Mouse (Mus musculus): ENCODE data around the gene Tbc1d4. TPM values are rescaled to one million over a fixed set of nuclear protein-coding genes. Genes with fewer than 3 reads are reported as not detected.

Tbc1d4 gene
- polyA plus RNA-seq, 1 experiment, result 18.4 TPM

GRCm38 (mm10) chr14:101483230-101483629 lies 125.8 kb downstream of the Tbc1d4 start:
- TF ChIP-seq POLR2A (IDR thresholded peaks at IDR 0.05; ENCODE audit: borderline replicate concordance, low read depth, low read length) (no peak), CTCF (IDR thresholded peaks at IDR 0.05; ENCODE audit: low read depth, low read length) (no peak)
- H3K27ac ChIP-seq (ENCODE audit: insufficient read depth, low read depth, low read length), result no peak overlapping the region

GRCm38 (mm10) chr14:101482270-101482669 lies 126.7 kb downstream of the Tbc1d4 start:
- TF ChIP-seq POLR2A (IDR thresholded peaks at IDR 0.05; ENCODE audit: borderline replicate concordance, low read depth, low read length), result no peak
- TF ChIP-seq CTCF (IDR thresholded peaks at IDR 0.05; ENCODE audit: low read depth, low read length), result peak; percentile 49

More at GRCm38 (mm10) chr14:101483230-101483629, 125.8 kb downstream of the Tbc1d4 start:
- Histone ChIP-seq H3K4me3 (ENCODE audit: insufficient read depth, low read length) (no peak overlapping the region), H3K4me1 (ENCODE audit: control insufficient read depth, insufficient read depth, low read length) (peaks cover 6% of the 10 kb centered on the region; the same call in 1 of the 2 replicates)

GRCm38 (mm10) chr14:101481165-101481564 lies 127.8 kb downstream of the Tbc1d4 start:
- TF ChIP-seq POLR2A (IDR thresholded peaks at IDR 0.05; ENCODE audit: borderline replicate concordance, low read depth, low read length), result no peak
- TF ChIP-seq CTCF (IDR thresholded peaks at IDR 0.05; ENCODE audit: low read depth, low read length), result no peak
- peaks cover 18% of the 10 kb centered on the region for H3K4me1 ChIP-seq (ENCODE audit: control insufficient read depth, insufficient read depth, low read length)
- no peak overlapping the region for H3K27ac ChIP-seq (ENCODE audit: insufficient read depth, low read depth, low read length)

More at GRCm38 (mm10) chr14:101482270-101482669, 126.7 kb downstream of the Tbc1d4 start:
- Histone ChIP-seq H3K4me3 (ENCODE audit: insufficient read depth, low read length) (no peak overlapping the region), H3K27ac (ENCODE audit: insufficient read depth, low read depth, low read length) (no peak overlapping the region), H3K4me1 (ENCODE audit: control insufficient read depth, insufficient read depth, low read length) (peaks cover 16% of the 10 kb centered on the region)

GRCm38 (mm10) chr14:101480541-101480940 lies 128.4 kb downstream of the Tbc1d4 start:
- H3K4me3 ChIP-seq (ENCODE audit: insufficient read depth, low read length), result no peak overlapping the region
- no peak for TF ChIP-seq POLR2A (IDR thresholded peaks at IDR 0.05; ENCODE audit: borderline replicate concordance, low read depth, low read length)
- no peak for TF ChIP-seq CTCF (IDR thresholded peaks at IDR 0.05; ENCODE audit: low read depth, low read length)
- H3K4me1 ChIP-seq (ENCODE audit: control insufficient read depth, insufficient read depth, low read length), result peaks cover 18% of the 10 kb centered on the region
- no peak overlapping the region for H3K27ac ChIP-seq (ENCODE audit: insufficient read depth, low read depth, low read length)

More at GRCm38 (mm10) chr14:101481165-101481564, 127.8 kb downstream of the Tbc1d4 start:
- H3K4me3 ChIP-seq (ENCODE audit: insufficient read depth, low read length), result no peak overlapping the region

- TF ChIP-seq CTCF (IDR thresholded peaks at IDR 0.05; ENCODE audit: low read depth, low read length) (no peak), POLR2A (IDR thresholded peaks at IDR 0.05; ENCODE audit: borderline replicate concordance, low read depth, low read length) (no peak)
- no peak overlapping the region for H3K4me3 ChIP-seq (ENCODE audit: insufficient read depth, low read length)
- H3K27ac ChIP-seq (ENCODE audit: insufficient read depth, low read depth, low read length), result peak overlapping the region; percentile 14; the same call in 1 of the 2 replicates
- H3K4me1 ChIP-seq (ENCODE audit: control insufficient read depth, insufficient read depth, low read length), result peaks cover 18% of the 10 kb centered on the region
Measured at GRCm38 (mm10) chr14:101477827-101478220, 131.2 kb downstream of the Tbc1d4 start.

- Histone ChIP-seq H3K4me1 (ENCODE audit: control insufficient read depth, insufficient read depth, low read length) (peaks cover 18% of the 10 kb centered on the region), H3K27ac (ENCODE audit: insufficient read depth, low read depth, low read length) (peak overlapping the region; percentile 14; the same call in 1 of the 2 replicates)
Measured at GRCm38 (mm10) chr14:101477081-101477826, 131.7 kb downstream of the Tbc1d4 start.

GRCm38 (mm10) chr14:101469475-101470093 lies 139.4 kb downstream of the Tbc1d4 start:
- H3K27ac ChIP-seq (ENCODE audit: insufficient read depth, low read depth, low read length), result no peak overlapping the region
- no peak overlapping the region for H3K4me3 ChIP-seq (ENCODE audit: insufficient read depth, low read length)
- no peaks in the 10 kb centered on the region for H3K4me1 ChIP-seq (ENCODE audit: control insufficient read depth, insufficient read depth, low read length)
- no peak for TF ChIP-seq POLR2A (IDR thresholded peaks at IDR 0.05; ENCODE audit: borderline replicate concordance, low read depth, low read length)

More at GRCm38 (mm10) chr14:101477081-101477826, 131.7 kb downstream of the Tbc1d4 start:
- H3K4me3 ChIP-seq (ENCODE audit: insufficient read depth, low read length), result no peak overlapping the region
- TF ChIP-seq CTCF (IDR thresholded peaks at IDR 0.05; ENCODE audit: low read depth, low read length), result no peak
- TF ChIP-seq POLR2A (IDR thresholded peaks at IDR 0.05; ENCODE audit: borderline replicate concordance, low read depth, low read length), result no peak

GRCm38 (mm10) chr14:101468143-101468542 lies 140.8 kb downstream of the Tbc1d4 start:
- H3K27ac ChIP-seq (ENCODE audit: insufficient read depth, low read depth, low read length), result no peak overlapping the region
- no peaks in the 10 kb centered on the region for H3K4me1 ChIP-seq (ENCODE audit: control insufficient read depth, insufficient read depth, low read length)
- no peak overlapping the region for H3K4me3 ChIP-seq (ENCODE audit: insufficient read depth, low read length)
- TF ChIP-seq POLR2A (IDR thresholded peaks at IDR 0.05; ENCODE audit: borderline replicate concordance, low read depth, low read length), result no peak
- TF ChIP-seq CTCF (IDR thresholded peaks at IDR 0.05; ENCODE audit: low read depth, low read length), result no peak

- no peak overlapping the region for H3K27ac ChIP-seq (ENCODE audit: insufficient read depth, low read depth, low read length)
- H3K4me1 ChIP-seq (ENCODE audit: control insufficient read depth, insufficient read depth, low read length), result no peaks in the 10 kb centered on the region
- TF ChIP-seq POLR2A (IDR thresholded peaks at IDR 0.05; ENCODE audit: borderline replicate concordance, low read depth, low read length) (no peak), CTCF (IDR thresholded peaks at IDR 0.05; ENCODE audit: low read depth, low read length) (no peak)
- H3K4me3 ChIP-seq (ENCODE audit: insufficient read depth, low read length), result no peak overlapping the region
Measured at GRCm38 (mm10) chr14:101467532-101467931, 141.5 kb downstream of the Tbc1d4 start.

- no peak overlapping the region for H3K4me3 ChIP-seq (ENCODE audit: insufficient read depth, low read length)
- TF ChIP-seq POLR2A (IDR thresholded peaks at IDR 0.05; ENCODE audit: borderline replicate concordance, low read depth, low read length) (no peak), CTCF (IDR thresholded peaks at IDR 0.05; ENCODE audit: low read depth, low read length) (no peak)
- H3K27ac ChIP-seq (ENCODE audit: insufficient read depth, low read depth, low read length), result no peak overlapping the region
- H3K4me1 ChIP-seq (ENCODE audit: control insufficient read depth, insufficient read depth, low read length), result no peaks in the 10 kb centered on the region
Measured at GRCm38 (mm10) chr14:101466521-101466920, 142.5 kb downstream of the Tbc1d4 start.

Measured in bone marrow macrophage, adult 2 months (primary cell).